Mouse (Mus musculus) heart, adult 8-10 months (tissue): ENCODE measurements at regions not wholly inside any gene's neighbourhood (a gene's known extent, or its start where the extent isn't known, plus 50 kb on each side); places are given as distances from the start of the nearest gene placed in this dataset.
A peak's percentile ranks its signal among the peaks of the same experiment; 100 is the strongest.

Source experiments
- DNase-seq: peaks from one replicate; pipeline ENCODE4 v3.0.0; 2022; ENCODE audit warnings: low spot score

DNA sequence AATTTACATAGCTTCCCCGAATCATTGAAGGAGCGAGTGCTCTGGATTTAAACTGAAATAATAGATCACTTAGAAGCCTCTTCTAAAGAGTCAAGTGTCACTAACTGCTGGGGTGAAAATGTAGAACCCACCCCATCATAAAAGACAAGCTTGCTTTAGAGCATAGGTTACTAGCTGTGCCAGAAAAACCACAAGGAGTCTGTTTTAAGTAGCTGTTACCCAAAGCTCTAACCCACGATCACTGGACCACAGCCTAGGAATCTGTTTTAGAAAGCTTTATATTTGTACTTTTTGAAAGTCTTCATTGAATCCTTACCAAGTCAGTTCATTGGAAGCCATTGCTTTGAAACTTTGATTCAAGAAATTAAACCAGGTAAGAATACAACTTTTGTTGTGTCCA is 233.7 kb upstream of the Dcn start:
- DNase-seq, result no peak

DNA sequence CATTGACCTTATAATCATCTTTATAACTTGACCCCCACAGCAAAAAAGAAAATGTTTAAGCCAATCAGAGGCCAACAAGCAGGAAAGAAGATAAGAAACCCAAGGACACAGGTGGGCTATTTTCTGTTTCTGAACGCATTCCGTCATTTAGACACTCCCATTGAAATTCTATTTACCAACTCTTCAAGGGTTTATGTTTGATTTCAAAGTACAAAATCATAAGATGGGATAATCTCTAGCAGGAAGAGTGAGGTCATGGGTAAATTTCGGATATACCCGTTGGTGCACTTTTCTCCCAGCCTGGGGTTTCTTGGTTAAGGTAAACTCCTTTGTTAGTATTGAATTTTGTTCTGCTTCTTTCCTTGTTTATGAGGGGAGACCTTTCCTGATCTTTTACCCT is 230.9 kb upstream of the Dcn start:
- no peak for DNase-seq

DNA sequence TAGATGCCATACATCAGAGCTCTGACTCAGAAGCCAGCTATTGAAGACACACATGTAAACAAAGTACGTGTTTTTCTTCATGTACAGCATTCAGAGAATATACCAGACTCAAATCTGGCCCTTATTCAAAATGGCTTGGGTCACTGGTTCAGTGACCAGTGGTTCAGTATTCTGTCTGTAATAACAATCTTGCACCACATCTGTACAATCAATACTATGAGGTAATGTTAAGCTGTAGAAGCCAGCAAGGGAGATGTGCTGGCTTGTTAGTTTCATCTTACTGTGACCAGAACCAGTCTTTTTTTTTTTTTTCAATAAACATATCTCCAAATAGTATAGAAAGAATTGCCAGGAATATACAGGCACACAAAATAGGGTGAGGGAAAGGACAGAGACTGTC is 229.6 kb upstream of the Dcn start:
- DNase-seq, result no peak

DNA sequence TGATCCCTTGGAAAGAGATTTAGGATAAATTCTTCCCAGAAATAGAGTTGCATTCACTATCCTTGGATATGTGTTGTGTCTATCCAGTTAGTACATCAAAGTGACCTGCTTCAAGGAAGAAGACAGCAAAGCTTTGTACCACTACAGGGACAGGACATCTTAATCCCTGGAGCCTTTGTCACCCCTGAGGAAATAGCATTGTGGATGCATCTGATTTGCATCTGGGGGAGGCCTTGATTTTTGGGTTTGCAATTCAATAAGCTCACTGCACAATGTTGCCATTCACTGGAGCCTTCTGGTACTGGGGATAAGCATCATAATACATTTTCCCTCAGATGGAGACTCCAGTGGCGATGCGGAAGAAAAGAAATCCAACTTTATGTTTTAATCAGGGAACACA is 229.2 kb upstream of the Dcn start:
- DNase-seq, result no peak

DNA sequence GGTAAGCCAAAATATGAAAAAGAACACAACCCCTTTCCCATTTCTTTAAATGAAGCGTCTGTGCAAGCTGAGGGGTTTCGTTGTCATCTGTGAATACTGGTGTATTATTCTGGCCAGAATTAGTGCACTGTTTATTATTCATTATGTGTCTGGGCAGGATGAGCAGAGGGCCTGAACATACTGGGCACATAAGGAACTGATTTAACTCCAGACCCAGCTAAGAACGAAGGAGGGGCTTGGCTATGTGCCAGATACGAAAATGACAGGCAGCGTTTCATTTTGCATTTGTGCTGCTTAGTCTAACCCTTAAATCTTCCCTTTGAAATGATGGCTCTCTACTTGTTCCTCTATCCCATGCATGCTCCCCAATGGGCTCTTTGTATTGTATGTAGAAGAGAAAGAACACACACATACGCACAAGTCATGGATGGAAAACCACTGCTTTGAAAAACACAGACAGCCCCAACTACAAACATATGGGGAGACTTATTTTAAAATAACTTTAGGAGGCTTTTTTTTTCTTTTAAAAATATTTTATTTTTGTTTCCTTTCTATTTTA is 213.4 kb upstream of the Dcn start:
- DNase-seq, result no peak

DNA sequence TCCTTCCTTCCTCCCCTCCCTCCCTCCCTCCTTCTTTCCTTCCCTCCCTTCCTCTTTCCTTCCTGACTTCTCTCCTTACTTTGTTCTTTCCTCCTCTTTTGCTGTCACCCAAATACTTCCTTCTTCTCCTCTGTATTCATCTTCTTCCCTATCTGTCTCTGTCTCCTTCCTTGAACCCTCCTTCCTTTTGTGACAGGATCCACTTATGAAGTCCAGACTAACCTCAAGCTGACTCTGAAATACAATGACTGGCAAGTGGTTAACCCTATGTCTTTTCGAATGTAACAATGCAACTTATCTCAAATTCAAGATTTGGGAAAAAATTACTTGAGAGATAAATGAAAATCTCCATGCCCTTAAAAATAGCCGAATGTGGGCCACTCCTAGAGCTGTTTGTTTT is 197.0 kb upstream of the Dcn start:
- no peak for DNase-seq

DNA sequence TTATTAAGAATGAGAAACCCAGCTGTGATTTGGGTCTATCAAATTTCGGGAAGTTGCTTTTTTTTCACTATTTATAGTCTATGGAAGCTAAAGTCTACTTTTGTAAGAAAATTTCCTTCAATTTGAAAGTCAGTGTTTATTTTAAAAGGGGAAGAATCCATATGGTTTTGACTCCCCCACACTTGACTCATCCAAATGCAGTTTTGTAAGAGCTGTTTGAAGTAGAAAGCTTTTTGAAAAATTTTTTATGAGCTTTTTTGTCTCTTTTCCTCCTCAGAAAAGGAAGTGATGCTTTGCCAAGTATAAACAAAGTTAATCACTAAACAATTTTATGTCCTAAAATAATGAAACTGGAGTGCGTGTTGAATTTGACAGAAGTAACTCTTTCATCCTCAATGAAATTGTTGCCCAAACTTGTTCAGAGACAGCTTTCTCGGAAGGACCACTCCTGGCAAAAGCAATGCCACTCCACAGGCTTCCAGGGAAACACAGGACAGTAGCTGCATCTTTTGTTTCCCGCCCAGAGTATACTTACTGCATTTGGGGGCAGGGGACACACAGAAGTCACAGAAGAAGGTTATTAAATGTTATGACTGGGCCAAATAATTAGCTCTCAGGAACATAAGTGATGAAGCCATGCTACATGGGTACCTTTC is 196.4 kb upstream of the Dcn start:
- peak; percentile 1 for DNase-seq

DNA sequence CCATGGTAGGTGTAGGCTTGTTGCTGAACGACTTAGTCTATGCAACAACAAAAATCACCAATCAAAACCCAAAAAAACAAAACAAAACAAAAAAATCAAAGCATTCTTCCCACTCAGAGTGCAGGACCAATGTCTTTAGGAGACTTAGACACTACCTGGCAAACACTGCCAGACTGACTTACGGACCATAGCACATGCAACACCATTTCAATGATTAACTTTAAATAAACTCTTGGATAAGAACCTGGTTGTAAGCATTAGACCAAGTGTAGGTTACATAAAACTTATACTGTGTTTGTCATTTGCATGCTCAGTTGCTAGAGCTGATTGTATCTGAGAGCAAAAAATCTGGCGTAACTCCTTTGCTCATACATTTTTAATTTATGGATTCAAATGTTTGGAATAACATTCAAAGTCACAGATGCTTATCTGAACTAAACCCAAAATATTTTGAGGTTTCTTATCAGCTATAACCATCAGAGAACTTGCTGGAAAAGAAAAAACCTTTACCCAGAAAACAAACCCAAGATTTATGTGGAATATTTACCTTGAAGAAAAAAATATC is 174.5 kb upstream of the Dcn start:
- no peak for DNase-seq

DNA sequence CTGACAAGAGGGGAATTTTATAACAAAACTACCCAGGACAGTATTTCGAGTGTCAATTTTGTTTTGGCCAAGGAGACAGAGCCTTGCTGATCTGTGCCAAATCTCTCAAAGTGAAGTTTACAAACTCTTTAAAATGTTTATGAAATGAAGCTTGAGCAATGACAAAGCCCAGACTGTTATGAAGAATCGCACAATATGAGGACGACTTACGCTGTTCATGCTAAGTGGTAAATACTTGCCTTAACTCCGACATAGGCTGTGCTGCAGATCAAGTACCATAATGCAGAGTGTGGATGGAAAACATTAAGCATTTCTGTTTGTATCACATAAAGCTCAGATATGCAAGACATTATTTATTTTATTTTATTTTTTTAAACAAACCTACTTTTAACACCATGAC is 169.8 kb upstream of the Dcn start:
- DNase-seq, result no peak

DNA sequence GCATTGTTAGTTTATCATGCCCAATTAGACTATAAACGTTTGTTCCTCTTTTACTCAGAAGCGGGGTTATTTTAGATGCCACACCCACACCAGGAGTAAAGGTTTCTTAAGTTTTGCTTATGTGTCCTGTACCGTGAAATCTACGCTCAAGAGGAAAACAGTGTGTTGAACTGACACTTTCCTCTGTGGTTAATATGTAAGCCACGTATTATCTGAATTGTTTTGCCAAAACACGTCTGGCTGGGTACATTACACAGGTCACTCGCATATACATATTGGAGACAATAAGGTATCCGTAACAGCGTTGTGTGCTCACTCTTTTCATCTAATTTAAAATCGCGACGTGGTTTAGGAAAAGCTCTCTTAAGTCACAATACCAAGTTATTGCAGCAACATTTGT is 166.9 kb upstream of the Dcn start:
- no peak for DNase-seq

DNA sequence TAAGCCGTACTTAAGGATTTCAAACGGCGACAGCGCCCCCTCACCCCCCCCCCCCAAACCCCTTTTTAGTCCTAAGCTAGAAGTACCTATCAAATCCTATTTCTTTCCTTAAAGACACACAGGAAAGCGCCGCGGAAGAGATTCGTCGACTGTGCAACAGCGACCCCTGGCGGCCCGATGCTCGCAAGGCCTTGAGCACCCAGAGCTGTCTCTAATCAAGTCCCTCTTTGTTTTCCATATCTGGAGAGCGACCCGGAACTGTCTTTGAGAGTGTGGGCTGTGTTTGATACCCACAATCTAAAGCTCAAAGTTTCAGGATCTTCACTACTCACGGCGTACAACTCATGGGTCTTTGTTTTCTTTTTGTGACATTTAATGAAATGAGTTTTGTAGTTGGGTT is 166.4 kb upstream of the Dcn start:
- DNase-seq, result peak; percentile 91

DNA sequence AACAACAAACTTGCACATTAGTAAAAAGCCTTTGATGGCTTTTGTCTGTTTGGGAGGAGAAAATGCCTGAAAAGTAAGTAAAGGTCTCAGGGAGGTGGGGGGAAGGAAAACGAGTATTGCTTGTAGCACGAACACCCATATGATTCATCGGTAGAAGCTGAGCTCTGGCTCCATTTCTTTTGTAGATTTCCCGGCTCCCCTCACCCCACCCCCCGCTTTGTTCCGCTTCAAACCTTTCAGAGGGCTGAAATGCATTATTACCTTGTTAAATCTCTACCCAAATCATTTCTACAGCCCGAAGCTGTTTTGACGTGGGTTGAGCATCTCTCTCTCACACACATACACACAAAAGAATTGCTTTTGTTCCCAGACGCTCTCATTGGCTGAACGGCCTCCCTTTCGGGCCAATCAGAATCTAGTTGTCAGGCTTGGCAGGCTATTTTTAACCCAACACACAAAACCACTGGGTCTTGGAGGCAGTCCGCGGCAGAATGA is 166.0 kb upstream of the Dcn start:
- DNase-seq, result peak; percentile 94

DNA sequence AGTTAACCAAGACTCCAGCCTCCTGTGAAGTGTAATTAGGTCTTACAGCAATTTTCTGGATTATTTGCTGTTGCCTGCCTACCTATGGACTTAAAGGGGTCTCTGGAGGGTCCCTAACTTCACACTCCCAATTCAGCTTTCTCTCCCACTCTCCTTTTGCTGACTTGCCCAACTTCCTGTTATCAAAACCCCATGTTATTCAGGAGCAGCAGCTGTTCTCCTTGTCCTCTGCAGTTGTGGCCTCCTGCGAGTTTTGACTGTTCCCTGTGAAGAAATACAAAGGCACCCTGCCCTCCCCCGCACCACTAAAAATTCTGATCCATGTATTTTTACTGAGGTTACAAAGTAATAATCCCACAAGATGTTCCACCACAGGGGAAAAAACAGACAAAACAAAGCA is 146.8 kb upstream of the Dcn start:
- no peak for DNase-seq

DNA sequence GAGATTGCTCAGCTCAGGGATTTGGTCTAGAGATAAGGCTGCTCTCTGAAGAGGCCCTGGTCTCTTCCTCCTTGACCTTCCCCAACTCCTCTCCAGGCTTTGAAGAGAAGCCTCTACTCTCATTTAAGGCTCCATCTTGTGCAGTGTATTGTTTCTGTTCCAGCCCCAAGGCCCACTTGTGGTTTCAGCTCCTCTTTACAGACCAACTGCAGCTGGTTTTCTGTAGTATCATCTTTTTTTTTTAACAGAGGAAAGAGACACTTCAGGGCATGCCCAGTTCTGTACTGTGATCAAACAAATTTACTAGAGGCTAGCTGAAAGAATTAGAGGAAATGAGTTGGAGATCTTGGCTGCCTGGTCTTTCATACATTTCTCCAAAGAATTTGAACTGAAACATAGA is 145.4 kb upstream of the Dcn start:
- no peak for DNase-seq

DNA sequence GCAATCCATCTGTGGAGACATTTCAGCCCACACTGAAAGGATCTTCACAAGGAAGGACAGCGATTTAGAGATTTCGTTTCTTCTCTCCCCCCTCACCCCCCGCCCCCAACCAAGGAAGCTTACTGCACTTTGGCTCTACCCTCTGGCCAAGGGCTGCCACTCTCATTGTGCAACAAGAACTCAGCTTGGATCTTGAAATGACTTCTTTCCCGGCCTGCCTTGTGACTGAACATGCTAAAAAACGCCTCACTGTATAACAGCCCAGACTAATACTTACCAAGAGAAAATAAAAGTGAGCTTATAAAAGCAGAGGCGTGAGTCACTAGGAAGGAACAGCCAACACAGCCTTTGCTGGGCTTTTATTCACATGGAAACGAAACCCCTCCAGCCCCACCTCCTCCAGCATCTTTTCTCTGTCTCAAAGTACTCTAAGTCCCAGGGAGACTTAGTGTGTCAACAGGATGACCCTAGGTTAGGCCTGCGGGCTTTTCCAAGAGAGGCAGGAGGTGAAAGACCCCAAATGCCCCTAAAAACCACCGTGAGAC is 144.7 kb upstream of the Dcn start:
- DNase-seq, result no peak

DNA sequence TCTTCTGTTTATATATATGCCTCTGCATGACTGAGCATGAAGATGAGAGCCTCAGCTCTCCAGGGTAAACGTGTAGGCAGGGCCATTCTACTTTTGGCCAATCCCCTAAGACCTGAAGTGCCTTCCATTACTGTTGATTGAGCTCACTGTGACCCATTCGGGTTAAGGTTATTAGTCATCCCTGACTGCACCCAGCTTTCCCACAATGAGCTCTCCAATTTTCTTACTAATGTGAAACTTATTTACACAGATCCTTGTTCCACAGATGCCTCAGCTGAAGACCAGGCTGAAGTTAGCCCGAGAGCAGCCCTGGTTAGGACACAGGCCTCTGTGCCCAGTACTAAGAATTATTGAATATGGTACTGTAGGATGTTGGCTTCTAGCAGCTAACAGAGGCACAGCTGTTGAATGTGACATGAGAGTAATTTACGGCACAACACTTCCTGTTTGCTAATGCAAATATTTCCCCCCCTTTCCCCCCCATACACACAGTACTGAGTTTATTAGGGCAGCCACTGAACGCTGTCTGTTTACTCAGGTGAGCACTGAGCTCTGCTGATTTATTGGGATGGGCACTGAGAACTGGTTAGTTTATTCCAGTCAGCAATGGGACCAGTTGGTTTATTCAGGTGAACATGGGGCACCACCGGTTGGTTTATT is 141.2 kb upstream of the Dcn start:
- DNase-seq, result no peak

DNA sequence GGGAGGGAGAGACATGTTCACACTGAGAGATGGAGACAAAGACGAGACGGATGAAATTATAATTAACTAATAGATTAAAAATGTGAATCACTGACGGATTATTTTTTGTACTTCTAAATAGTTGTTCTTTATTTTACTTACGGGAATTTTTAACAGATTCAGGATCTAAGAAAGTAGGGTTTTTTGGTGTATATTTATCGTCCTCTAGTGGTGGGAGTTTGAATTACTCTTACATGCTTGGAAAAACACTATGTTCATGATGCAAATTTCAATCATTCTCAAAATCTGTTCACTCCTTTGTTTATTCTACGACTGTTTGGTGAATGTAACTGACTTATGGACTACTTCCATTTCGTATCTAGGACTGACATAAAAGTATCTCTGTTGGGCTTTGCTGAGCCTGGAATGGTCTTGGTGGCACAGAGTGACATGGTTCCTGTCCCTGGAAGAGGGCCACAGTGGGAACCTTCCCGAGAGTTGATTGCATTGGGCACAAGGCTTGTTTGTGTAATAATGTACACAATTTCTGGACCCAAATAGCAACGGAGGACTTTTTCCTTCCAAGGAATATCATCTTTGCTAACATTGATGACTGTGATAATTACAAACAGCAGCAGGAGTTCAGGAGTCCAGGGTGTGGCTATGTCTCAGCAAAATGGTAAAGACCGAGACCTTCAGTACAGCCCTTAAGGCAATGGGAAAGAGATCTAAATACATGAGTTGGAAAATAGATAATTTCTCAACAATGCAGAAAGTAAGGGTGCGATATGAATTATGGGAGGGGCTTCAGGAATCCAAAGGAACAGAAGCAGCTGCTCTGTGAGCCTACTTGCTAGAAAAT is 139.3 kb upstream of the Dcn start:
- DNase-seq, result no peak

DNA sequence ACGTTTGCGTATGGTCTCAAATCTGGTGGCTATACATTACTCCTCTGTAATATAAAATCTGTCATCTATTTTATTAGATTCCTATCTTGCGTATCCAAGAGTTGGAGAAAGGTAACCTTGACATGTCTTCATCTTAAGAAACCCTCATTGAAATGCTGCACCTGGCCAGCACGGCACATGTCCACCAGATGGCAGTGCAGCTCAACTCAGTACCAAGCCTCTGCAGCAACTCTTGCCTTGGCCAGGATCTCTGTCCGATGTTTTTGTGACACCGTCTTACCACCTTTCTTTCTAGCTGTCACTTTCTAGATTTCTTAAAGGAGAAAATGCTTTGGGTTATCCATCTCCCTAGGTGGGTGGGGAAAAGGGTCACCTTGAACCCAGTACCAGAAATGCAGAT is 134.1 kb upstream of the Dcn start:
- peak; percentile 54 for DNase-seq

DNA sequence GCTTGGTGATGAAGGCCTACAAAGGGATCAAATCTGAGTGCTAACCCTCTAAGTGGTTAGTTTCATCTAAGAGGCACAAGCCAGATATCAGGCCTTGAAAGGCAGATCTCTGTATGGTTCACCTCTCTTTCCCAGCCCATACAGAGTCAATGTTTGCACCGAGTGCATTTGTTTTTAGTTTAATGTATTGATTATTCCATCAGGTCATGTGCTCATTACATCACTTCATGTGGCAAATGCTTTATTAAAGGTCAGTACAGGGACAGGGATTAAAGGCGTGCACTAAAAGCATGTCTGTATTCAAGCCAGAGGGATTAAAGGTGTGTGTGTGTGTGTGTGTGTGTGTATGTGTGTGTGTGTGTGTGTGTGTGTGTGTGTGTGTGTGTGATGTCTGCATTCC is 132.5 kb upstream of the Dcn start:
- no peak for DNase-seq

DNA sequence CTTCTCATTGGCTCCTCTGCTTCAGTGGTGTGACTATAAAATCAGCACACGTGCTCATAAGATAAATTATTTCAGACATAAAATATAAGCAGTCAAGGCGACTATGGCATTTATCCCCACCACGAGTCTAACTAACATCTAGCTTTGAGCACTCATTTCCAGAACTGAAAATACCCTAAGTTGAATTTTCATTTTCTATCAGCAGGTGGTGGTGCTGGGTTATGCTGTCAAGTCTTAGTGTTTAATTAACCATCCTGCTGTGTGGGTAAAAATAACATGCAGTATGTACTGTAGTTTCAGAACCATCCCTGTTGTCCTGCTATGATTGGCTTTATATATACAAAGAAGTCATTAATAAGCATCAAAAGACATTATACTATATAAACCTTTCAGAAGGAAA is 110.8 kb upstream of the Dcn start:
- no peak for DNase-seq

DNA sequence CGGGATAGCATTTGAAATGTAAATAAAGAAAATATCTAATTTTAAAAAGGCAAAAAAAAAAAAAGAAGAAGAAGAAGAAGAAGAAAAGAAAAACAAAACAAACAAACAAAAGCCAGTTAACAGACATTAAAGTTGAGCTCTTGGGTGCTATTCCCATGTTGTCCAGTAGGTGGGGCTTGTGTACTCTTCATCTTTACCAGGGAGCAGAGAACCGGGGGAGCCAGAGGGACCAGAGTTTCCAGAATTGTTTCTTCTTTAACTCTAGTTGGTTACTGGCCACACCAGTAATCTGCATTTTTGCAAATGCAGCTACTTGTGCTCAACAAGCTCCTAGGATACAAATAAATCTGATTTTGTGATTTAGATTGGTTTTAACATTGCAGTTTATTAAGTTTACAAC is 103.6 kb upstream of the Dcn start:
- peak; percentile 55 for DNase-seq

DNA sequence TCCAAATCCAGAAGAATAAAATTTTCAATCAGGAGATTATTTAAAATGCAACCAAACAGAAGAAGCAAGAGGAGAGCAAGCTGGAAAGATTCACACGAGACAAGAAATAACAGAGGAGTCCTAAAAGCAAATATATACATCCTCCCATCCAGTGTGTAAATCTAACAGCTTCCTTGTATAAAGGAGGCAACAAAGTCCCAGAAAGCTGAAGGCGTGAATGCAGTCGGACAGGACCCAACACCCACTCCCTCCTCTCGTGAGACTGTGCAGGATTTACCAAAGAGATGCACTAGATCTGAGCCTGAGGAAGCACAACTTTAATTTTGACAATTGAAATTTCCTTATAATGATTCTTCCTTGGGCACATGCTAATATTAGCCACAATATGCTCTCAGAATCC is 103.0 kb upstream of the Dcn start:
- DNase-seq, result no peak
